Mouse (Mus musculus): Measurements from ENCODE around the gene Wipf3.

GRCm38 (mm10) chr6:54432191-54432590 lies 2.8 kb downstream of the Wipf3 start:
- no peak for TF ChIP-seq POLR2A (IDR thresholded peaks at IDR 0.05; ENCODE audit: borderline replicate concordance, low read depth, low read length)
- TF ChIP-seq CTCF (IDR thresholded peaks at IDR 0.05; ENCODE audit: low read depth, low read length), result no peak
